Mouse (Mus musculus): Measurements from ENCODE around the gene Prkrip1. TPM values are rescaled to one million over a fixed set of nuclear protein-coding genes. Genes with fewer than 3 reads are reported as not detected.
A peak's percentile ranks its signal among the peaks of the same experiment; 100 is the strongest.
"Not testable (repeated sequence)": the region's sequence is repeated elsewhere in the genome, so short reads cannot be mapped to it uniquely, and the experiment has no call there.

Prkrip1 gene
- polyA plus RNA-seq, 1 experiment from 2014 or later: 58.5 TPM

DNA sequence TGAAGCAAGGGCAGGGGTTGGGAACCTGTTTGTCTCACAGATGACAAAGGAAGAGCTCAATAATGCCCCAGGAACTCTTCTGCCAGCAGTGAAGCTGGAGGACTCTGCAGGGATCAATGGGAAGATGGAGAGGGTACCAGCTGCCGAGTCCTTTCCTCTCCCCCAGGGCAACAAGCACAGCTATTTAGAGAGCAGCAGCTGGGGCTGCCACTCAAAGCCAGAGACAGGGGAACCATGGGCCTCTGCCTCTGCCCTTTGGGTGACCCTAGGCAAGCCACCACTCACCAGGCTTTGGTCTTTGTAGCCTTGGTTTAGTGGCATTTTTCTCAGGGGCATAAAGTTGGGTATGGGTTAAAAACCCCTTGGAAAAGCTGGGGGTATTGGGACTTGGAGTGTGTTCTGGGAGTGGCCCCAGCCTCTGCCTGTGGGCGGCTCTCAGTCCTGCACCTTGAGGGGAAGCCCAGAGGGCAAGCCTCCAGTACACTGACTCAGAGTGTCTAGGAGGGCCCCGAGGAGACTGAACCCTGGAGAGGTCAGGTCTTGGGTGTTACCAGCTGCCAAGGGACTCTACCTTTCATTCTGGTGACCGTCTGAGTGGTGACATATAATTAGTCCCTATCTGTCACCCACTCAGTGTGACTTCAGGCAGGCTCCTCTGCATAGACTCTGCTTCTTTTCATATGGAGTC is 31.7 kb upstream of the Prkrip1 start:
- H3K27me3 ChIP-seq: no peaks in the 10 kb centered on the region
- no peaks in the 10 kb centered on the region for H3K9me3 ChIP-seq
- 82% methylated on average over 4 of the region's 4 CpGs for WGBS
- no peak for ATAC-seq (replicated peaks)
- H3K9ac ChIP-seq (replicated peaks): no peak overlapping the region
- 0 out of 2 replicates have a peak, but pooled peaks cover 5% of the 10 kb centered on the region for H3K4me1 ChIP-seq
- H3K36me3 ChIP-seq: peaks cover 38% of the 10 kb centered on the region
- no peak overlapping the region for H3K27ac ChIP-seq (replicated peaks)
- no peak overlapping the region for H3K4me3 ChIP-seq
- H3K4me2 ChIP-seq (replicated peaks): no peak overlapping the region

DNA sequence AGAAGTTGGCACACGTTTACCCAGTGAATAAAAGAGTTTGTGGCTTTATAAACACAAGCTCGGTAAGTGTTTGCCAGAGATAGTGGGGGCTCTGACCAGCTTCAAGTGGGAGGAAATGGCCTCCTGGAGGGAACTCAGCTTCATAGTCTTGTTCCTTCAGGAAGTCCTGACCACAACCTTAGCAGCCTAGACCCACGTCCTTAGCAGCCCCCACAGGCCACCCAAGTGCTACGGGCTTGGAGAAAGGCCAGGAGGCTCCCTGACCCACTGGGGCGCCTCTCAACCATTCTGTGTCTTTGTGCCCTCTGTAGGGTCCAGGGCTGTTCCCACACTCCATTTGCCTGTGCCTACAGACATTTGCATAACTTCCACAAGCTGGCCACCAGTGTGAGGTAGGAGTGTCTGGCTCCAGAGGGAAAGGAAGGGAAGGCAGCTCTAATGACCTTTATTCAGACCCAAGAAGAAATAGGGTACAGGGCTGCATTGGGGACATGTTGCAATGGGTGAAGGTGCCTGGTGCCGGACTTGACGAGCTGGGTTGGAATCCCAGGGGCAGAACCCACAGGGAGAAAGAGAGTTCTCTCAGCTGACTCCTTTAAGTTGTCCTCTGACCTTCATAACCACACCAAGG is 27.6 kb upstream of the Prkrip1 start:
- Histone ChIP-seq H3K9ac (replicated peaks) (no peak overlapping the region), H3K4me1 (no peaks in the 10 kb centered on the region), H3K4me2 (replicated peaks) (no peak overlapping the region), H3K27me3 (no peaks in the 10 kb centered on the region), H3K9me3 (no peaks in the 10 kb centered on the region), H3K27ac (replicated peaks) (no peak overlapping the region), H3K4me3 (no peak overlapping the region), H3K36me3 (peaks cover 59% of the 10 kb centered on the region)
- 86% methylated on average over 7 of the region's 7 CpGs for WGBS
- no peak for ATAC-seq (replicated peaks)

DNA sequence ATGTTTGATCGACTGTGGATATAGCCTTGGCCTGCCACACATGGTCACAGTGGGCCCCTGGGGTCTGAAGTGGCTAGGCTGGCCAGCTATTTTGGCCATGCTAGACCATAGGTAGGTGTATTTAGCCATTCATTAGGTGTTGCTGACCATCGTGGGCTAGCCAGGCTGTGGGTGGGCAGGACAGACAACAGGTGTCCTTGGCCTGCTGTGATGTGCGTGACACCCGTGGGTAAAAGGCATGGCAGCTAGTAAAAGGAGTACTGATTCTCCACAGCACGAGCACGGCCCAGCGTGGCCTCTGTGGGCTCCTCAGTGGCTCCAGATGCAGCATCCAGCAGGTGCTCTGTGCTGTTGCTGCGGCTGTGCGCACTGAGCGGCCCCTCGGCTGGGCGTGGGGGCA is 19.8 kb upstream of the Prkrip1 start:
- H3K36me3 ChIP-seq: peaks cover 24% of the 10 kb centered on the region
- no peaks in the 10 kb centered on the region for H3K9me3 ChIP-seq

DNA sequence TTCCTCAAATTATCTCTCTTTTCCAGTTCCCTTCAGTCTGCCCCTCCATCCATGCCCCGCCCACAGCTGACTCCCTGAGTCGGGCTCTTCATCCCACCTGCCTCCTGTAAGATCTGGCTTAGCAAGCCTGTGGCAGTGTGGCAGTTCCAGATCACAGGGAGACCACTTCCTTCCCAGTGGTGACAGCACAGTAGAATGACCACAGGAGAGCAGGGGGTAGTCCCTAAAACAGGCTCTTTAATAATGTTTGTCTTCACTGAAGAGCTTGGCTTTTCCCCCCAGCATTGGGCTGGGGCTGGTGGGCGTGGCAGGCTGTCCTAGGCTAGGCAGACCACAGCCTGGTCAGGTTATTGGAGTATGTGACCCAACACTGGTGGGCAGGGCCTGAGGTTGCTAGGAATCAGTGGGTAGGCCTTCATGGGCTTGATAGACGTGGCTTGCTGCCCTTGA is 19.2 kb upstream of the Prkrip1 start:
- no peak overlapping the region for H3K4me3 ChIP-seq
- H3K4me1 ChIP-seq: no peaks in the 10 kb centered on the region
- no peak overlapping the region for H3K27ac ChIP-seq (replicated peaks)
- no peak for ATAC-seq (replicated peaks)
- H3K27me3 ChIP-seq: no peaks in the 10 kb centered on the region
- 80% methylated on average over 4 of the region's 4 CpGs for WGBS
- H3K36me3 ChIP-seq: peaks cover 18% of the 10 kb centered on the region
- H3K9me3 ChIP-seq: no peaks in the 10 kb centered on the region
- no peak overlapping the region for H3K4me2 ChIP-seq (replicated peaks)
- H3K9ac ChIP-seq (replicated peaks): no peak overlapping the region

More for the DNA sequence above, 19.8 kb upstream of the Prkrip1 start:
- H3K27me3 ChIP-seq: no peaks in the 10 kb centered on the region
- no peak overlapping the region for H3K9ac ChIP-seq (replicated peaks)
- H3K4me3 ChIP-seq: no peak overlapping the region
- WGBS: 82% methylated on average over 12 of the region's 12 CpGs
- no peaks in the 10 kb centered on the region for H3K4me1 ChIP-seq
- H3K27ac ChIP-seq (replicated peaks): no peak overlapping the region
- ATAC-seq (replicated peaks): no peak
- no peak overlapping the region for H3K4me2 ChIP-seq (replicated peaks)

DNA sequence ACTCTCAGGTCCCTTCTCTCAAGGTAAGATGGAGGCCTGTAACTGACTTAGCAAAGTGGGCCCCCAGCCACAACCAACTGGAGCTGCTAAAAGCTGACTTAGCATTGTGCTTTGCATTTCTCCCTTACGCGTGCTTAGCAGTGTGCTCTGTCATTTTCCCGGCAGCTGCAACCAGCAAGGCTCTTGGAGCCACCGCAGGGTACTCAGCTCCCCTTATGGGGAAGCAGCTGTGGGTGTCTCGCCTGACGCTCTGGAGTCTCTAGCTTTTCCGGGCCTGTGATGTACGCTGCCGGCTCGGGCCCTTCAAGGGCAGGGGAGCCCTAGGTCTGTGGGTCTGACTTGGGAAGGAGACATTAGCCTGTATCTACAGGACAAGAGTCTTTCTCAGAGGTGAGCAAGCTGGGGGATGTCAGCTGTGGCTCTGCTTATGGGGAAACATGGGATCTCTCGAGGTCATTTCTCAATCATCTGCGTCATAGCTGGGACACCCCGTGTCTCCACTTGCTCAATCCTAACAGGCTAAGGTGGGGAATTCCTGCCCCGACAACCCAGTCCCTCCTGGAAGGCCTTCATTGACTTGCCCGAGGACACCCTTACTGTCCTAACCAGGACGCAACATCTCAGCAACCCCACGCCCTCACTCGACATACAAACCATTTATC is 18.4 kb upstream of the Prkrip1 start:
- Histone ChIP-seq H3K4me1 (no peaks in the 10 kb centered on the region), H3K4me2 (replicated peaks) (no peak overlapping the region), H3K27ac (replicated peaks) (no peak overlapping the region), H3K27me3 (no peaks in the 10 kb centered on the region), H3K36me3 (peaks cover 15% of the 10 kb centered on the region), H3K9me3 (no peaks in the 10 kb centered on the region), H3K9ac (replicated peaks) (no peak overlapping the region), H3K4me3 (no peak overlapping the region)
- WGBS: 88% methylated on average over 18 of the region's 18 CpGs
- no peak for ATAC-seq (replicated peaks)

DNA sequence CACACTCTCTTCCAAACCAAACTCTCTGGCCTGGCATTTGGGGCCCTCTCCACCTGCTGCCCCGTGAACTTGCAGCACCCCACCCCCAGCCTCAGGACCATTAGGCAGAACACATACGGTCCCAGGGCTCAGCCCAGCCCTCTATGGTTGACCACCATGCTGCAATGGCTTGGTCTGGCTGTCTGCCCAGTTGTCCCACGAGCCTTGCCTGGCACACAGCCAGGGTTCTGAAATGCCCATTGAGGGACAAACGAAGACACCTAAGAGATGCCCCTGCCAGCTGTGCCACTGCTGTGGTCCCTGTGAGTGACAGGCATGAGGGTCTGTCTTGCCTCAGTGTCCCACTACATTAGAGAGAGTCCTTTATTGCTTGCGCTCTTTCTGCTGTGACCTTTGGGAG is 17.2 kb upstream of the Prkrip1 start:
- no peaks in the 10 kb centered on the region for H3K4me1 ChIP-seq
- H3K36me3 ChIP-seq: peaks cover 11% of the 10 kb centered on the region
- H3K27ac ChIP-seq (replicated peaks): no peak overlapping the region
- no peak overlapping the region for H3K9ac ChIP-seq (replicated peaks)
- no peaks in the 10 kb centered on the region for H3K27me3 ChIP-seq
- 46% methylated on average over 5 of the region's 5 CpGs for WGBS
- no peak overlapping the region for H3K4me2 ChIP-seq (replicated peaks)
- no peak overlapping the region for H3K4me3 ChIP-seq
- ATAC-seq (replicated peaks): no peak
- no peaks in the 10 kb centered on the region for H3K9me3 ChIP-seq

DNA sequence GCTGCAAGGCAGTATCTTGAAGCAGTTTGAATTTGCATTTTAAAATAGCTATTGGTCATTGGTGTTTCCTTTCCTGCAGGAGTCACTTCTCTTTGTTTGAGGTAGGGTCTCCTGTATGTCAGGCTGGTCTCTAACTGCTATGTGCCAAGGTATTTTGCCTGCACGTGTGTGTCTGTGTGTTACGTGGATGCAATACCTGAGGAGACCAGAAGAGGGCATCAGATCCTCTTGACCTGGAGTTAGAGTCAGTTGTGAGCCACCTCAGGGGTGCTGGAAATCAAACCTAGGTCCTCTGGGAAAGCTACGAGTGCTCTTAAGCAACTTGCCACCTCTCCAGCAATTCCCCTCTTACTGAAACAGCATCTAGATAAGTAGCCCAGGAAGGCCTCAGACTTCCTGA is 16.4 kb upstream of the Prkrip1 start:
- no peaks in the 10 kb centered on the region for H3K27me3 ChIP-seq
- H3K36me3 ChIP-seq: peaks cover 11% of the 10 kb centered on the region
- H3K9me3 ChIP-seq: no peaks in the 10 kb centered on the region
- no peak overlapping the region for H3K27ac ChIP-seq (replicated peaks)
- no peak overlapping the region for H3K4me2 ChIP-seq (replicated peaks)
- 85% methylated on average over 3 of the region's 3 CpGs for whole genome bisulfite sequencing
- H3K4me3 ChIP-seq: no peak overlapping the region
- ATAC-seq (replicated peaks): no peak
- H3K9ac ChIP-seq (replicated peaks): no peak overlapping the region
- no peaks in the 10 kb centered on the region for H3K4me1 ChIP-seq

DNA sequence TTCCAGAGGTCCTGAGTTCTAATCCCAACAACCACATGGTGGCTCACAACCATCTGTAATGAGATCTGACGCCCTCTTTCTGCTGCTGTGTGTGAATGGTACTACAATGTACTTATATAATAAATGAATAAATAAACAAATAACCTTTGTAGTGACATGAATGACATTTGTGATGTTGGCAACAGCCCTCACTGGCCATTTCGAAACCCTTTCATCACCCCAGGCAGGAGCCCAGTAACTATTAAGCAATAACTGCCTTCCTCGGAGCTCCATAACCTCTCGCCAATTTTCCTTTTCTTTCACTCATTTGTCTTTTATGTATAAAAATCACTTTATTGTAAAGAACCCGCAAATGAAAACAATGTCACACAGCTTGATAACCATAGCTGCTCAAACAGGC is 15.0 kb upstream of the Prkrip1 start:
- H3K27ac ChIP-seq (replicated peaks): no peak overlapping the region
- WGBS: 76% methylated on average over 5 of the region's 5 CpGs
- no peak overlapping the region for H3K9ac ChIP-seq (replicated peaks)
- no peak overlapping the region for H3K4me2 ChIP-seq (replicated peaks)
- no peaks in the 10 kb centered on the region for H3K27me3 ChIP-seq
- H3K9me3 ChIP-seq: no peaks in the 10 kb centered on the region
- no peak overlapping the region for H3K4me3 ChIP-seq
- peaks cover 9% of the 10 kb centered on the region for H3K36me3 ChIP-seq
- no peak for ATAC-seq (replicated peaks)
- H3K4me1 ChIP-seq: no peaks in the 10 kb centered on the region

DNA sequence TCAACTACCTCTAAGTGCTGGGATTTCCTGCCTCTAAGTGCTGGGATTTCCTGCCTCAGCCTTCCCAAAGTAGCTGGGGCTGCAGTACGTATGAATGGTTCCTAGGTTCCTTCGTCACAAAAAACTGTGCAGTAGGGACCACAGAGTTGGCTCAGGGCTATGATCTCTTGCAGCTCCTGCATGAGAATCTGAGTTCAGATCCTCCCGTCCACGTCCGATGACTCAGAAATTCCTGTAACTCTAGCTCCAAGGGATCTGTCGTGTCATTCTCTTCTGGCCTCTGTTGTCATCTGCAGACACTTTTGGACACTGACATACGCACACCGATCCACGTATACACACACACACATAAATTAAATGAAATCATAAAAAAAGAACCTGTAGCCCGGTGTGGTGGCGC is 14.0 kb upstream of the Prkrip1 start:
- Histone ChIP-seq H3K27me3 (no peaks in the 10 kb centered on the region), H3K4me2 (replicated peaks) (no peak overlapping the region), H3K4me3 (no peak overlapping the region), H3K9me3 (no peaks in the 10 kb centered on the region), H3K36me3 (no peaks in the 10 kb centered on the region), H3K27ac (replicated peaks) (no peak overlapping the region), H3K4me1 (no peaks in the 10 kb centered on the region), H3K9ac (replicated peaks) (no peak overlapping the region)
- no peak for ATAC-seq (replicated peaks)
- WGBS: 95% methylated on average over 11 of the region's 11 CpGs

DNA sequence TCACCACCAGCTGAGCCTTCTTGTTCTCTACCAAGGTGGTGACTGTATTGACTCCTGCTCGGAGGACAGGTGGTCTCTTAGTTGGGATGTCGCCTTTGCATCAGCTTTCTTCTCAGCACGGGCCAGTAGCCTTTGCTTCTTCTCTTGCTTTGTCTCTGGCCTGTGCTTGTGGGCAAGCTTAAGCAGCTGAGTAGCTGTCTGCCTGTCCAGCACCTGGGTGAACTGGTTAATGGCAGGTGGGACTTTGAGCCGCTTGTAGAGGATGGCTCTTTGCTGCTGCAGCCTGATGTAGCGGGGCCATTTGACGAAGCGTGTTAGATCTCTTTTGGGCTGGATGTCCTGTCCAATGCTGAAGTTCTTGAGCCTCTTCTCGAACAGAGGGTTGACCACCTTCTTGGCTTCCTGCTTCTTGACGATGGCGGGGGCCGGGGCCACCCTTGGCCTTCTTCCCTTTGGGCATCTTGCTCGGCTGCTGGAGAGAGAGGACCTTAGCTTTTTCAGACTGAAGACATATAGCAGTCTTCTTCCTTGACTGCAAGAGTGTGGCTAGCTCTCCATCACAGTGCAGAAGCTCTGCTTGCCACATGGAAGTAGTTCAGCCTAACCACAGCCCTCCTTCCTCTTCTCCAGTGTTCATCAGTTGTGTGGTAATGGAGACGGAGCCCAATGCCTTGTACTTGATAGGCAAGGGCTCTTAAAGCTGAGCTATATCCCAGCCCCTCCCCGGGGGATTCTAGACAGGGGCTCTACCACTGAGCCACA is 12.8 kb upstream of the Prkrip1 start:
- not testable (repeated sequence) for H3K36me3 ChIP-seq; H3K9ac ChIP-seq (replicated peaks); H3K4me2 ChIP-seq (replicated peaks); H3K27ac ChIP-seq (replicated peaks); H3K4me1 ChIP-seq; H3K9me3 ChIP-seq; ATAC-seq (replicated peaks); H3K27me3 ChIP-seq; H3K4me3 ChIP-seq
- 92% methylated on average over 14 of the region's 14 CpGs for WGBS

DNA sequence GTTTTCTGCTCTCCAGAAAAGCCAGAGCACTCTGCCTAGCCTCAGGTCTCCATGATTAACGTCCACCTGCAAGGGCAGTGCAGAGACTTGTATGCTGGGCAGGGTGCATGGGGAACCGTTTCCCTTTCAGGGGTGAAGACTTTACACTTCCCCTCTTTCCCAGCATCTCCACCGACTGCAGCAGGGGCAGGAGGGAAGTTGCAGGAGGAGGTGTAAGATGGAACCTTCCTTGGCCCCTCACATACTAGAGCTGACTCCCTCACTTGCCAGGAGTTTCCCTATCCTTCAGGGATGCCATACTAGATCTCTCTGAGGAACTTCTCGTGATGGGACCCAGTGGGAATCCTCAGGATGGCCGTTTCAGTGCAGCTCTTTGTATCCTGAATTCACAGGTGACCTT is 11.8 kb upstream of the Prkrip1 start:
- Histone ChIP-seq H3K9me3 (no peaks in the 10 kb centered on the region), H3K27me3 (no peaks in the 10 kb centered on the region), H3K4me1 (no peaks in the 10 kb centered on the region), H3K4me3 (no peak overlapping the region), H3K9ac (replicated peaks) (no peak overlapping the region), H3K27ac (replicated peaks) (no peak overlapping the region), H3K4me2 (replicated peaks) (no peak overlapping the region), H3K36me3 (no peaks in the 10 kb centered on the region)
- 75% methylated on average over 5 of the region's 5 CpGs for WGBS
- no peak for ATAC-seq (replicated peaks)

DNA sequence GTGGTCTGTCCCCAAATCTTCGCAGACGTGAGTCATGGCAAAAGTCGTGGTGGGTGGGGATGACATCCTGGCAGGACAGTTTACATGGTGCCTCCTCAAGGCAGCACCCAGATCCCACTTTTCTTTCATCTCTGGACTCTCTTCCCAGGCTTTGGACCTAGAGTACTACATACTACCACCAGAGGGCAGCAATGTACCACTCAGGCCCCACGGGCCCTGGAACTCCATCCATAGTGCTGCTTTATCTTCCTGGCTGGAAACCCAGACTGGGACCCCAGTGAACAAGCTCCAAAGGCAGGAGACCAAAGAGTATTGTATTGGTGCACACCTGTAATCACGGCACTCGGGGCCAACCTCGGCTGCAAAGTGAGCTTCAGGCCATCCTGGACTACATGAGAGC is 3.1 kb upstream of the Prkrip1 start:
- 29% methylated on average over 7 of the region's 7 CpGs for WGBS
- H3K9me3 ChIP-seq: no peaks in the 10 kb centered on the region
- peaks cover 13% of the 10 kb centered on the region for H3K4me1 ChIP-seq
- peaks cover under 1% of the 10 kb centered on the region; the same call in 1 of the 2 replicates for H3K36me3 ChIP-seq
- no peak overlapping the region for H3K9ac ChIP-seq (replicated peaks)
- peak; percentile 49 for ATAC-seq (replicated peaks)
- H3K27ac ChIP-seq (replicated peaks): no peak overlapping the region
- no peaks in the 10 kb centered on the region for H3K27me3 ChIP-seq
- H3K4me3 ChIP-seq: no peak overlapping the region
- no peak overlapping the region for H3K4me2 ChIP-seq (replicated peaks)

Measured in forebrain, embryonic 15.5 days (tissue).